Mouse (Mus musculus) adrenal gland (tissue): Measurements from ENCODE around the gene En2.

Experiments
- intact Hi-C: fragments of 180-260 bp; cut with DNase I; formaldehyde crosslinking; loops from one replicate; pipeline ENCODE4 v1.15.1; 2025

Gene En2

DNA sequence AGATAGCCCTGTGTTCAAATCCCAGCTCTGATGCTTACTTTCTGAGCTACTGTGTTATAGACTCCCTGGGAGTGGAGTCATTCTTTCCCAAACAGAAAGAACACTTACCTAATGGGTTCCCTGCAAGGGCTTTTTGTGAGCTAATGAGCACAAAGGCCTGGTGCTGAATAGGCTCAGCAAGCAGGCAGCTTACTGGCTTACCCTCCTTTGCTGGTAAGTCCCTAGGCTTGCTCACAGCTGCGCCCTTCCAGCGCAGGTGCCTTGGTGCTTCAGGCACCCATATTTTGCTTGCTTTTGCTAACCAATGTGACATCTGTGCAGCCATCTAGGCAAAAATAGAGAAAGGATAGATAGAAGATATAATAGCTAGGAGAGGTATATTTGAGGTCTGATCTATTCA lies 11.1 kb downstream of the En2 start:
- intact Hi-C loops: no loop called here

DNA sequence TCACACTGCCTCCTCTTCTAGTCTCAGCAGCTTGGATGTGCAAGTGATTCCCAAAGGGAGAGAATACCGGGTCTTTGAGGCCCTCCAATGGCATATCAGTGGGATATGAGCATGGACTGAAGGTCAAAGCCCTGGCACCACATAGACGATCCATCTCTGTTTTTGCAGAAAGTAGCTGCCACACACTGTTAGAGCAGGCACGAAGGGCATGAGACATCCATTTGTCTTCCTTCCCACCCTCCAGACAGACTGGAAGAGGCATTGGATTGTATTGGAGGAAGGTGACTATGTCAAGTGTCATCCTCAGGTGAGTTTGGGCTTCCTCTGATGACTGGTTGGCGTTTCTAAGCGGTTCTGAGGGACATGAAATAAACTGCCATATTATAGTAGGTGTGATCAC lies 12.8 kb downstream of the En2 start:
- intact Hi-C loops: no loop called here

DNA sequence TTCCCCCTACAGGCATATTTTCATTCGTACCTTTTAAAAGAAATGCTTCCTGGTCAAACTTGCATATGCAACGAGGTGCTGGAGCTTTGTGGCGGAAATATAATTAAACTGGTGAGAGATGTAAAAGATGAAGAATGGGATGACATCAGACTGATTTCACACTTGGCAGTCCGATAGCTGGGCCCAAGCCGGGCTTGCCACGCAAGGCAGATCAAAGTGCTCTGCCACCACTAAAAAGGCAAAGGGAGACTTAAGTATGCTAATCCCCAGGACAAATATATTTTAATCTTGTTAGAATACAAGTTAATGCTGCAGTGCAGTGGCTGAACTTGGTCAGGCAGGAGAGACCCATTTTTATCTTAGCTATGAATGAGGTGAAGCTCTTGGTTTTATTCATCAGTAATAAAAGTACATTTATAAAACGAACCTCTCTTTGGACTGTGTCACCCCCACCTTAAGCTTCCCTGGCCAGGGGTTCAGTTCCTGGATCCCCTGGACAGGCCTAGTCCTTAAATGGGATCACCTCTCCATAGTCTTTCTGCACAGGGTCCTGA lies 13.8 kb downstream of the En2 start:
- intact Hi-C loops: no loop called here

DNA sequence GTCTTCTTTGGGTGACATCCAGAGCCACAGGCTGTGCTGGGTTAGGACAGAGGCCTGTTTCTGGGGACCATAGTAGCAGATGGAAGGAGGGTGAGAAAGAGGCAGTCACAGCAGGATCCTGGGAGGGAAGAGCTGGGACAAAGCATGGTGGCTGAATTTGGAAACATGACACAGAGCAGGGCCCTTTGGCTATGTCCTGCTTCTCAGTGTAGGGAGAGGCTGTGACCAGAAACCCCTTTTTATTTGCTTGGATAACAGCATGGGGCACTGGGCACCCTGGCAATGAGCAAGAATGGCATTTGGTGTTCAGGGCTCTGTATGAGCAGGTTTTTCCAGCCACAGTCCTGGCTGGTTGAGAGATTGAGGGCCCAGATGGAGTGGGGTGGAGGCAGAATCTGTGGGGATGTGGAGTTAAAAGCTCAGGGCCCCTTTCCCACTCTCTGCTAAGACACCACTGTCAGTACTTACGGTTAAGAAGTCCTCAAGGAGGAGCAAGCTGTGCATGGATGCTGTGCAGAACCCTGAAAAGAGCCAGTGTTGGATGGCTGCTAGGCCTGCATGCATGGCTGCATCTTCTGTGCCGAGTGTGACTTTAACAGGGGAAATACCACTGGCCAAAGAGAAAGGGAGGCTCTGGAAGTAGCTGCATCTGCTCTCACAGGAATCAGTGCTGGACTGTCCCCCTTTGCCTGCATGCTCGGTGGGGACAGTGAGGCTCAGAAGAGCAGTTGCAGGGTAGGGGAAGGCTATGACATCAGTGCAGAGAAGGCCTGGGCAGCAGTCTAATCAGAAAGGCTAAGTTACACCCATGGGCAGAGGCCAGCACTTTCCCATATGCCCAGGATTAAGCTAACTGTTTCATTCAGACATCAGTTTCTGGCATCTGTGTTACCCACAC lies 26.0 kb downstream of the En2 start:
- intact Hi-C loops: no loop called here

DNA sequence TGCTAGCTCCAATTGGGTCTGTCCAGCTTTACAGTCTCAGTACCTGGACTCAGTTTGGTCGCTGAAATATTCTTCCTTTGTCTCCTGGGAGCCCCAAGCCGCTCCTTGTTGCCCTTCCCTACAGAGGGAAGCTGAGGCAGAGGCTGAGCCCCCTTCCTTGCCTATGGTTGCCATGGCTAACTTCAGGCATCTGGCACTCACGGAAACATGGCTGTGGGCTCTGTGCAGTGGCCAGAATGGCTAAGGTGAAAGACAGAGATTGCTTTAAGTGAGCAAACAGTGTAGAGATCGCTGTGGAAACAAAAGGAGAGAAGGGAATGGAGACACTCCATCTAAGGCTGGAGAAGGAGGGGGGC lies 26.6 kb downstream of the En2 start:
- intact Hi-C loops: no loop called here

DNA sequence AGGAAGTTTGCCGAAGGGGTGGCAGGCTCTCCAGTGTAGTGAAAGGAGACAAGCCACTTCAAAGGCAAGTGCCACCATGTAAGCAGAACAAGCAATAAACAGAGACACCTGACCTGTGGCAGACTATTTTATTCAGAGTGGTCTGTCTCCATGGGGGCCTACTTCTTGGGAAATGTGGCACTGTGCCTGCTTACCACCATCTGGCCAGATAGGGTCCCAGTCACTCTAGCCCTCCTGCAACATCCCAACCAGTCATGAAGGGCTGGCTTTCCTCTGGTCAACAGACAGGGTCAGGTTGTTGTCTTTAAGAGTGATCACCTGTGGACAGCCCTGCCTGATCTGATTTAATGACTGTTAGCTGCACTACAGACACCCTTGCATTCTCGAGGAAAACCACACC lies 30.0 kb downstream of the En2 start:
- intact Hi-C loops: no loop called here

DNA sequence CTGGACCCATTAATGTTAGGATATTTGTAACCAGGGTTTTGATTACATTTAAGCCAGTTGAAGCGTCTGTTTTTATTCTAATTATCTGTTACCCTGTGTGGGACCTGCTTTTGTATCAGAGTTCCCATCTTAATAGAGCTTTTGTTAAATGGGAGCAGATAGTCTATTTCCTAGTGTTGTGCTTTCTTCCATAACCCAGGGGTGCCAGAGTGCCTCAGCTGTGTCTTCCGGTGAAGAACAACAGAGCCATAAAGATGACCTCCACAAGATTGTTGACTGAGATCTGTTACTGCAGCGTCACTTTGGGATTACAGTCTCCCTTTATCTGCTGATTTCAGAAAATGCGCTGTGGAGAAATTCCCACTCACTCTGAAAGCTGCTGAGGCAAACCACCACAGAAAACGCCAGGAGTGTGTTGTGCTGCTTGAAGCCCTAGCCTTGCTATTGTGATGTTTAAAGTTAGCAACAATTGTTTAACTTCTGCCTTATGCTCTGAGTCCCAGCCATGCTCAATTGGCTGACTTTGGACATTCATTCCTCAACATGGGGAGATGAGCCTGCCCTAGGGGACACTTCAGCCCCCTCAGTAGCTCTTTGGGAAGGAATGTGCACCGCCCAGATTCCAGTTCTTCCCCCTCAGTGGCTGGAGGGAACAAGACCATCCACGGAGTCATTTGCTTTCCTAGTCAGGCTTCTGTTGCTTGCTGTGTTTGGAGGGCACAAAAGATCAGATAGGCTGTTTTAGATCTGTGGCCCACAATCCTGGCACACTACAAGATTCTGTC lies 33.8 kb downstream of the En2 start:
- intact Hi-C loops: no loop called here

DNA sequence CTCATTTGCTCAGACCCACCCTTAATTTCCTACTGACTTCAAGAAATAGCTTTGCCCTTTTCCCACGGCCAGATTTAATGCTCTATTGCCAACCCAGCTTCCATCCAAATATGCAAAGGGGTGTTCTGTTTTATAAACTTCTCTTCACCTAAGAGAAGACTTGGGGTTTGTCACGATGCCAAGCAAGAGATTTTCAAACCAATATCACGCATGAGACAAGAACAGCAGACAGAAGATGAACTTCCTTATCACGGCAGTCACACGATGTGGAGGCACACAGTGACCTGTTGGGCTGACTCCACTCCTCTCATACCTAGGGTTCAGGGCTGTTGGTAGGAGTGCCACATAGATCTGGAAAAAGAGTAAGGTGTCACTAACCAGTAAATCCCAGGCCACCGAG lies 37.6 kb downstream of the En2 start:
- intact Hi-C loops: no loop called here

DNA sequence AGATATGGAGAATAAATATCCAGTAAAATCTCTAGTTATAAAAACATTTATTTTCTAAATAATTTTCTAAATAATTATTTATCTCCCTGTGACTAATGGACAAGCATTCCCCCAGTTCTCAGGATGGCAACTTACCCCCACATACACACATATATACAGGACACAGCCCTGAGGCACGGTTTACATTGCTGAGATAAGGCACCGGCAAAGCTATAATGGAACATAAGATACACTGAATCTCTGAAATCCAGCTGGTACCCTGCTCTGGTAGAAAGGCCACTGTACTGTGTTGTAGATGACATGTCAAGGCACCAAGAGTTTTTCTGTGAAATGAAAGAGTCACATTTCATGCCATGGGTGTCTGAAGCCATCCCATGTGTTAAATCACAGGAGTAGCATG lies 39.2 kb downstream of the En2 start:
- intact Hi-C loops: no loop called here

DNA sequence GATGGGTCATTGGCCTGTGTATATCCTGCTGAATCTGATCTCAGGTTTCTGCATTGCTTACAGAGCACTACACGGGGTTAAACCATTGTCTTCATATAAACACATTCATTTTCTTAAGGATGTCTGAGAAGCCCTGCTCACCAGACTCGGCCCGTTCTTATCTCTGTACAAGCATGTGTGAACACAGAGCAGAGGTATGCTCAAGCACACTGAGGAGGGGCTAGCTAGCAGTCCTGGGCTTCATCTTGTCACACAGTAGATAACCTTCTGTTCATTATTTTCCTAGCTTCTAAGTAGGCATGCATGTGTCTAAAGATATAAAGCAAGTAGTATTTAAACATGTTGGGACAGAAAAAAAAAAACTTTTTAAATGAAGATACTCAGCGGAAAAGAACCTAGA lies 41.0 kb downstream of the En2 start:
- intact Hi-C loops: no loop called here

DNA sequence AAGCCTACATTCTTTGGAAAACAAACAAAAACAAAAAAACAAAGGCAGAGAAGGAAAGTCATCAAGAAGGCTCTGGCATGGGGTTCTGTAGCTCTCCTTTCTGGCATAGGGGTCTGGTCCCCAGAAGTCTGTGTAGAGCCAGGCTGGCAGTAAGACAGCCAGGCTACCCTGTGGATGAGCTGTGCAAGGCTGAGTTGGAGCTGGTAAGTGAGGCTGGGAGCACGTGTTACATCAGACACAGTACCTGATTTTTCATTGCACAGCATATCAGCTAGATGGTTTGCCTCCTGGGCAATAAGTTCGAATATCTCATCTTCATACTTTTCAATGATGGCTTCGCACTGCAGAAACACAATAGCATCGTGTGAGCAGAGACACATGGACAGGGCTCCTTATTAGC lies 41.5 kb downstream of the En2 start:
- intact Hi-C loops: no loop called here

DNA sequence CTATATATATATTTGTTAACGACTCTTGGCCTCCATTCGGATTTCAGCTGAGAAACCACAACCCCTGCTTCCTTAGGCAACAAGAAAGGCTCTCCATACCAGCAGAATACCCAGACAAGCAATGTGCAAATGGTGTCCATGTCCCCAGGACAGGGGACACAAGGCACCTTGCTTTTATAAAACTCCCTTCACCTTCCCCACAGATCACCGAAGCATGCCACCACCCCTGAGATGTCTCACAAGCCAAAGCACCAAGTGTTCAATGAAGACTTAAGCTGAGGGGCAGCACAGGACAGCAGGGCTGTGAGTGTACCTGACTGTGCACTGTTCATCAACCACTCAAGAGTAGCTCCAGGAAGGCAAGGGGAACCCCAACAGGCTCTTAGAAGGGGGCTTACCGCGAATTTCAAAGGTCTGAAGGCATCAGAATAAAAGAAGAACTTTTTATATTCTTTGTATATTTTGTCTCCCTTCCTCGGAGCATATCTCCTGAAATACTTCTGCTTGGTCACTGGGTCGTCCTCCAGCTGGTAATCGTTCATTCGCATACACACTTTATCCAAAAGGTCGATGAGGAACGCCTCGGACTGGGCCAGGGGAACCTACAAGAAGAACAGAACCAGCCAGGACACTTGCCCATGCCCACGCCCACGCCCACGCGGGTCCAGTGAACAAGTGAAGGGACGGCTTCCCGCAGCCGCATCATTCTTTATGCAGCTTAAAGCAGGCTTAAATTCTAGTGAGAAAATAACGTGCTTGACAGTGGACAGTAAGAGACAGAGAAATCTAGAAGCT lies 43.4 kb downstream of the En2 start:
- intact Hi-C loops: no loop called here

DNA sequence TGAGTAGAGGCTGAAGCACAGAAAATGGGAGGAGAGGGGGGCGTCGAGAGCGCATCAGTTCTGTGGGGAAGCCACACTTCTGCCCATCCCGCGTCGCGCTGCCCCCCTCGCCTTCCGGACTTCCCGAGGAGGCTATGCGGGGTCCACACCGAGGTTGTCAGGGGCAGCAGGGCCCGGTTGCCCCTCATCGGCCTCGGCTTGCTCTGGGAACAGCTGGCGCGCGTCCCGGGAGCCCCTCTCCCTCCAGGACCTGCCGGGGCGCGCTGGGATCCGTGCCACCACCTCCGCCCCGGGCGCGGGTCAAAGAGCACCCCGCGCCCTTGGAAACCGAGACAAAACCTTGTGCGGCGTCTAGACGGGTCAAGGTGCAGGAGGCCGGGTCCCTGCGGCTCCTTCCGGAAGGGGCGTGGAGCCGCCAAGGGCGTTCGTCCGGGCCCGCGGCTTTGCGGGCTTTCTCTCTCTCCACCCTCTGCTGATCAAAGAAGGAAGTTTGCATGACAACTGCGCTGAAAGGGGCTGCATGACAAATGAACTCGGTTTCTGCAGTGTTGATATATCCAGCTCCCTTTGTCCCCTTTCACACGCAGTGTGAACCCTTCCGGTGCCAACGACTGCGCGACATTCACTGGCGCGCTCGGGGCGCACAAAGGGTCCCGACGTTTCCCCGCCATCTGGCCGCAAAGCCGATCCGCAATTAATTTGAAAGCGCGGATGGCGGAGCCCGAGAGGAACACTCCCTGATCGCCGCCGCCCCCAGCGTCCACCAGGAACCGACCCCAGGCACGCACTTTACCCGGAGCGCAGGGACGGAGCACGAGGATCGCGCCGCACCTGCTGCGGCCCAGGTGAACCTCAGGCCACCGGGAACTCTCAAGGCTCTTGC lies 44.3 kb downstream of the En2 start:
- intact Hi-C loops: no loop called here

DNA sequence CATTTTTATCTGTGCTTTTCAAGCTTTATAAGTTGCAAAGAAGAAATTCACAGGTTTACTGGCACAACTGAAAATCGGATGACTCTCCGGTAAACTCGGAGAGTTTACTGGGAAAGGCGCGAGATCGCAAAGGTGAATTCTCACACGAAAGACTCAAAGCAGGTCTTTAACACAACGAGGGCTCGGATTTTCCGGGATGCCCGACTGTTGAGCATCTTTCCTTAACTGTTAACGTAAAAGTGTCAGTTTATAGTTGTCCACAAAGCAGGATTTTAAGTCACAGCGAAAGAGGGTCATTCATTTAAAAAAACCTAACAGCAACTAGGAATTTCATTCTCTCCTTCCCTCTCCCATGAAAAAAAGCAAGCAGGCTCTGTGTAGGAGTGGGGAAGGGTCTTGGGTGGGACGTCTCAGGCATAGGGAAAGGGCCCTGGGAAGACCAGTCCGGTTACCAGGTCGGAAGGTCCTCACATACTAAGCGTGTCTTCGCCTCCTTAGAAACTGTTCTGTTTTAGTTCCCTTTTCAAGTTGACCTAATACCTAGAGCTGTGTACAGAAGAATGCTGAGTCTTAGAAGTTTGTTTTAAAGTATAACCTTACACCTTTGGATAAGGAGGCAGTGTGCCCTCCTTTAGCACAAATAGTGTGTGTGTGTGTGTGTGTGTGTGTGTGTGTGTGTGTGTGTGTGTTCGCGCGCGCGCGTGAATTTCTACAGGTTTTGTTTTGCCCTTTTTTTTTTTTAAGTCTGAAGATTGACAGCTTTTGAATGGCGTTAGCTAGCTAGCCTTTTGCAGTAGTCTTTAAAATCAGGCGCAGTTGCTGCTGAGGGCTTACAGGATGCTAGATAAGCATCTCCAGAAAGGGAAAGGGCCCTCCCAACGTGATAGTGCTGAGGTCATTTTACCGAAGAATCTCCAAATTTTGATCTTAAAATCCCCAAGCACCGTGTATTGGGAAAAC lies 45.4 kb downstream of the En2 start:
- intact Hi-C loops: no loop called here

DNA sequence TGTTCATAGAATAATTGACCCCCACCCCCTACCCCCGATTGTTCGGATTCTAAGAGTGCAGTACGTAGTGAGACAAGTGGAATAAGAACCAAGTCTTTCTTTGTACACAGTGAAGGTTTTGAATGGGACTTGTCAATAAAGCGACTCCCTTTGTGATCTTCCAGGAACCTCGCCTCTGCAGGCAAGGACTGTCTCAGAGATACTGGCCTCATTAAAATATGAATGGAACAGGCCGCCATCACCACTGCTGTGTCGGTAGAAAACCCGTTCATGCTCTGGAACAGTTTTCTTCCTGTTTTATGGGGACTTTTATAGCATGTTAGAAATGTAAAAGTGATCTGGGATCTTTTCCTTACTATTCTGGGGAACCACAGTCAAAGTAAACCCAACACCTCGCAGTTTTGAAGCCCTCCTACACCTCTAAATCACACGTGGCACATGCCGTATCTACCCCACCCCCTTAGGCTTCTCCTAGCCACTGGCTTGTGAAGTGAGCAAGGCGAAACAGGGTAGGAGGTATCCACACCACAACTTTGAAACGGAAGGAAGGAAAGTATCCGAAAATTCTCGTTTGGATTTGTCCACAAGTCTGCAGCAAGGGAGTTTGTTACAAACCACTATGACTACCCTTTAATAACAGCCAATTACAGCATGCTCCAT lies 46.3 kb downstream of the En2 start:
- intact Hi-C loops: no loop called here

DNA sequence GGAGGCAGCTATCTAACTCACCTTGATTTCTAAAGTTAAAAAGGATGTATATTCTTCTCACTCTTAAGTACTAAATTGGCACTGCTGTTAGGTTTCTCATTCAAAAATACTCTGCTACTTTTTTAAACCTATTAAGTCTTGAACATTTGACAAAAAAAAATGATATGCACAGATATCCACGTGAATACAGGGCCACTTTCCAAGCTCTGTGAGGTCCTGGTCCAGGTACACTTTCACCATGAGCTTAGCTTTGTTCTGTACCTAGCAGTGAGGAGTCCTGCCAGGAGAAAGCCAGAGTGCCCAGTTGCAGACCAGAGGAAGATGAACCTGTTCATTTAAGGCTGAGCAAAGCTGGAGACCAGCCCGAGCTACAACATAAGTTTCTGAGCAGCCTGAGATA lies 47.9 kb downstream of the En2 start:
- intact Hi-C loops: no loop called here

DNA sequence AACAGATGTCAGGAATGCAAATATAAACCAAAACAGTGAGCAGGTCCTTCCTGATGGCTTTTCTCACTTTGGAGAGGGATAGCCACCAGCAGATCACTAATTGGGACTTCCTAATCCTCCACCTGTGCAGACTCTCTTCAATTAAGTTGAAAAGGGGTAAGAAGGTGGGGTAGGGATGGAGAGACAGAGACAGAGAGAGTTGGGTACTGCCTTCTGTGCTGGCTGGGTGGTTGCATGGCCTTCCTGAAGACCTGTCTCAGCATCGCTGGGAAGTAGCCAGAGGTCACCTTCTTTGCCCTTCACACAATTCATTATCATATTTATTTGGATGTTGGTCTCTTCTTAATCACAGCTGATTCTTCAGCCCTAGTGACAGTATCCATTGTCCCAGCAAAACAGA lies 54.1 kb downstream of the En2 start:
- intact Hi-C loops: no loop called here
